Mouse (Mus musculus): Measurements from ENCODE around the gene Lpcat1. TPM values are rescaled to one million over a fixed set of nuclear protein-coding genes. Genes with fewer than 3 reads are reported as not detected.

Lpcat1 gene
- total and polyA plus RNA-seq, 2 experiments from 2014 or later, result 7.7 to 22.2 TPM

- no peaks in the 10 kb centered on the region for H3K9me3 ChIP-seq (replicated peaks; ENCODE audit: control insufficient read depth, low read length)
- peaks cover 32% of the 10 kb centered on the region for H3K4me1 ChIP-seq (ENCODE audit: control insufficient read depth, insufficient read depth)
- 28% methylated on average over 2 of the region's 2 CpGs for WGBS
- no peak for ATAC-seq (ENCODE audit: insufficient read depth, low read depth)
- H3K36me3 ChIP-seq (replicated peaks; ENCODE audit: control insufficient read depth, insufficient read depth, low read length), result no peaks in the 10 kb centered on the region
- H3K4me3 ChIP-seq (ENCODE audit: low read depth, low read length), result no peak overlapping the region
- peak; percentile 35 for DNase-seq (ENCODE audit: low spot score)
- no peak overlapping the region for H3K9ac ChIP-seq (replicated peaks; ENCODE audit: low read depth, low read length)
- no peak overlapping the region for H3K4me2 ChIP-seq (ENCODE audit: low read depth, low read length)
- TF ChIP-seq EP300 (IDR thresholded peaks at IDR 0.05; ENCODE audit: low read depth), result no peak
- no peak for TF ChIP-seq CTCF (IDR thresholded peaks at IDR 0.05; ENCODE audit: low read depth)
- no peaks in the 10 kb centered on the region for H3K27me3 ChIP-seq (ENCODE audit: control insufficient read depth, insufficient read depth, low read length)
- H3K27ac ChIP-seq (ENCODE audit: low read depth), result no peak overlapping the region
These were observed 19.5 kb upstream of the Lpcat1 start for GRCm38 (mm10) chr13:73447478-73447877.

GRCm38 (mm10) chr13:73448201-73448600 is 18.8 kb upstream of the Lpcat1 start:
- H3K36me3 ChIP-seq (replicated peaks; ENCODE audit: control insufficient read depth, insufficient read depth, low read length), result no peaks in the 10 kb centered on the region
- DNase-seq (ENCODE audit: low spot score), result no peak
- no peak for ATAC-seq (ENCODE audit: insufficient read depth, low read depth)
- no peak overlapping the region for H3K27ac ChIP-seq (ENCODE audit: low read depth)
- no peak overlapping the region for H3K4me2 ChIP-seq (ENCODE audit: low read depth, low read length)
- peaks cover 32% of the 10 kb centered on the region for H3K4me1 ChIP-seq (ENCODE audit: control insufficient read depth, insufficient read depth)
- 46% methylated on average over 2 of the region's 2 CpGs for WGBS
- no peaks in the 10 kb centered on the region for H3K9me3 ChIP-seq (replicated peaks; ENCODE audit: control insufficient read depth, low read length)
- no peak overlapping the region for H3K9ac ChIP-seq (replicated peaks; ENCODE audit: low read depth, low read length)
- H3K27me3 ChIP-seq (ENCODE audit: control insufficient read depth, insufficient read depth, low read length), result no peaks in the 10 kb centered on the region
- no peak for TF ChIP-seq CTCF (IDR thresholded peaks at IDR 0.05; ENCODE audit: low read depth)
- TF ChIP-seq EP300 (IDR thresholded peaks at IDR 0.05; ENCODE audit: low read depth), result no peak
- no peak overlapping the region for H3K4me3 ChIP-seq (ENCODE audit: low read depth, low read length)

- H3K27ac ChIP-seq (ENCODE audit: low read depth), result no peak overlapping the region
- TF ChIP-seq EP300 (IDR thresholded peaks at IDR 0.05; ENCODE audit: low read depth), result no peak
- TF ChIP-seq CTCF (IDR thresholded peaks at IDR 0.05; ENCODE audit: low read depth), result no peak
These were observed 18.3 kb upstream of the Lpcat1 start for GRCm38 (mm10) chr13:73448723-73449122.

GRCm38 (mm10) chr13:73453503-73454217 is 13.3 kb upstream of the Lpcat1 start:
- ATAC-seq (ENCODE audit: insufficient read depth, low read depth), result no peak

More at GRCm38 (mm10) chr13:73448723-73449122, 18.3 kb upstream of the Lpcat1 start:
- Histone ChIP-seq H3K9ac (replicated peaks; ENCODE audit: low read depth, low read length) (no peak overlapping the region), H3K4me1 (ENCODE audit: control insufficient read depth, insufficient read depth) (peaks cover 32% of the 10 kb centered on the region), H3K36me3 (replicated peaks; ENCODE audit: control insufficient read depth, insufficient read depth, low read length) (no peaks in the 10 kb centered on the region), H3K4me2 (ENCODE audit: low read depth, low read length) (no peak overlapping the region), H3K9me3 (replicated peaks; ENCODE audit: control insufficient read depth, low read length) (no peaks in the 10 kb centered on the region), H3K27me3 (ENCODE audit: control insufficient read depth, insufficient read depth, low read length) (no peaks in the 10 kb centered on the region), H3K4me3 (ENCODE audit: low read depth, low read length) (no peak overlapping the region)
- 77% methylated on average over 3 of the region's 3 CpGs for WGBS
- ATAC-seq (ENCODE audit: insufficient read depth, low read depth) (no peak), DNase-seq (ENCODE audit: low spot score) (no peak)

GRCm38 (mm10) chr13:73455328-73455727 is 11.7 kb upstream of the Lpcat1 start:
- DNase-seq (ENCODE audit: low spot score), result no peak
- TF ChIP-seq EP300 (IDR thresholded peaks at IDR 0.05; ENCODE audit: low read depth) (no peak), CTCF (IDR thresholded peaks at IDR 0.05; ENCODE audit: low read depth) (no peak)
- H3K4me3 ChIP-seq (ENCODE audit: low read depth, low read length), result no peak overlapping the region
- no peak overlapping the region for H3K4me2 ChIP-seq (ENCODE audit: low read depth, low read length)
- H3K4me1 ChIP-seq (ENCODE audit: control insufficient read depth, insufficient read depth), result no peaks in the 10 kb centered on the region
- ATAC-seq (ENCODE audit: insufficient read depth, low read depth), result no peak
- 71% methylated on average over 3 of the region's 3 CpGs for whole genome bisulfite sequencing
- H3K36me3 ChIP-seq (replicated peaks; ENCODE audit: control insufficient read depth, insufficient read depth, low read length), result no peaks in the 10 kb centered on the region
- no peaks in the 10 kb centered on the region for H3K27me3 ChIP-seq (ENCODE audit: control insufficient read depth, insufficient read depth, low read length)
- no peak overlapping the region for H3K9ac ChIP-seq (replicated peaks; ENCODE audit: low read depth, low read length)
- no peak overlapping the region for H3K27ac ChIP-seq (ENCODE audit: low read depth)
- no peaks in the 10 kb centered on the region for H3K9me3 ChIP-seq (replicated peaks; ENCODE audit: control insufficient read depth, low read length)

More at GRCm38 (mm10) chr13:73453503-73454217, 13.3 kb upstream of the Lpcat1 start:
- no peaks in the 10 kb centered on the region for H3K36me3 ChIP-seq (replicated peaks; ENCODE audit: control insufficient read depth, insufficient read depth, low read length)
- H3K9ac ChIP-seq (replicated peaks; ENCODE audit: low read depth, low read length), result no peak overlapping the region
- H3K27ac ChIP-seq (ENCODE audit: low read depth), result no peak overlapping the region
- no peak for DNase-seq (ENCODE audit: low spot score)
- TF ChIP-seq EP300 (IDR thresholded peaks at IDR 0.05; ENCODE audit: low read depth), result no peak
- no peak for TF ChIP-seq CTCF (IDR thresholded peaks at IDR 0.05; ENCODE audit: low read depth)
- no peaks in the 10 kb centered on the region for H3K9me3 ChIP-seq (replicated peaks; ENCODE audit: control insufficient read depth, low read length)
- H3K4me1 ChIP-seq (ENCODE audit: control insufficient read depth, insufficient read depth), result no peaks in the 10 kb centered on the region
- 66% methylated on average over 3 of the region's 3 CpGs for WGBS
- H3K4me2 ChIP-seq (ENCODE audit: low read depth, low read length), result no peak overlapping the region
- H3K4me3 ChIP-seq (ENCODE audit: low read depth, low read length), result no peak overlapping the region
- no peaks in the 10 kb centered on the region for H3K27me3 ChIP-seq (ENCODE audit: control insufficient read depth, insufficient read depth, low read length)

GRCm38 (mm10) chr13:73457301-73457700 is 9.7 kb upstream of the Lpcat1 start:
- no peak for ATAC-seq (ENCODE audit: insufficient read depth, low read depth)
- no peaks in the 10 kb centered on the region for H3K4me1 ChIP-seq (ENCODE audit: control insufficient read depth, insufficient read depth)
- WGBS, result 84% methylated on average over 3 of the region's 4 CpGs

More at GRCm38 (mm10) chr13:73457301-73457700, 9.7 kb upstream of the Lpcat1 start:
- Histone ChIP-seq H3K4me3 (ENCODE audit: low read depth, low read length) (no peak overlapping the region), H3K9me3 (replicated peaks; ENCODE audit: control insufficient read depth, low read length) (no peaks in the 10 kb centered on the region), H3K4me2 (ENCODE audit: low read depth, low read length) (no peak overlapping the region), H3K36me3 (replicated peaks; ENCODE audit: control insufficient read depth, insufficient read depth, low read length) (no peaks in the 10 kb centered on the region), H3K27me3 (ENCODE audit: control insufficient read depth, insufficient read depth, low read length) (no peaks in the 10 kb centered on the region), H3K27ac (ENCODE audit: low read depth) (no peak overlapping the region), H3K9ac (replicated peaks; ENCODE audit: low read depth, low read length) (no peak overlapping the region)
- DNase-seq (ENCODE audit: low spot score), result no peak
- TF ChIP-seq CTCF (IDR thresholded peaks at IDR 0.05; ENCODE audit: low read depth) (no peak), EP300 (IDR thresholded peaks at IDR 0.05; ENCODE audit: low read depth) (no peak)
